Mouse (Mus musculus) hindbrain, embryonic 11.5 days (tissue): ENCODE results near the gene Ccdc71. TPM values are rescaled to one million over a fixed set of nuclear protein-coding genes. Genes with fewer than 3 reads are reported as not detected.

Experiments used
- ATAC-seq: fragments of 200-750 bp; cut with Nextera tagmentation; 2 replicates; pipeline ENCODE4 v1.8.0; 2017; ENCODE audit warnings: mild to moderate bottlenecking, moderate TSS enrichment, moderate library complexity; ENCODE audit not compliant: low FRiP score
- DNase-seq: peaks from one replicate; pipeline ENCODE4 v3.0.0-alpha.2; 2015; ENCODE audit warnings: low spot score
- H3K27ac ChIP-seq: fragments of 300-500 bp; sonication (generic); 2 replicates; pipeline ENCODE4 v1.5.1; 2014; ENCODE audit warnings: mild to moderate bottlenecking, low read depth, low read length
- H3K27me3 ChIP-seq: fragments of 300-500 bp; sonication (generic); 2 replicates; pipeline ENCODE4 v1.6.1; 2014; ENCODE audit warnings: mild to moderate bottlenecking, low read length, moderate library complexity, mixed read lengths; ENCODE audit not compliant: control insufficient read depth, insufficient read depth
- H3K36me3 ChIP-seq: fragments of 300-500 bp; sonication (generic); 2 replicates; pipeline ENCODE4 v1.6.1; 2014; ENCODE audit warnings: mild to moderate bottlenecking, low read length, moderate library complexity, mixed read lengths; ENCODE audit not compliant: control insufficient read depth, insufficient read depth
- H3K4me1 ChIP-seq: fragments of 300-500 bp; sonication (generic); replicated peaks from 2 replicates; pipeline ENCODE4 v1.6.1; 2014; ENCODE audit warnings: low read length, mixed read lengths; ENCODE audit not compliant: control insufficient read depth, insufficient read depth
- H3K4me2 ChIP-seq: fragments of 300-500 bp; sonication (generic); replicated peaks from 2 replicates; pipeline ENCODE4 v1.6.1; 2014; ENCODE audit warnings: mild to moderate bottlenecking, low read depth, low read length
- H3K4me3 ChIP-seq: fragments of 300-500 bp; sonication (generic); 2 replicates; pipeline ENCODE4 v1.5.1; 2014; ENCODE audit warnings: low read depth, low read length
- H3K9ac ChIP-seq: fragments of 300-500 bp; sonication (generic); 2 replicates; pipeline ENCODE4 v1.6.1; 2014; ENCODE audit warnings: low read depth, low read length
- H3K9me3 ChIP-seq: fragments of 300-500 bp; sonication (generic); 2 replicates; pipeline ENCODE4 v1.6.1; 2016; ENCODE audit warnings: low read length; ENCODE audit not compliant: control insufficient read depth
- WGBS: fragments of 180-500 bp; shearing (Covaris S2); extraction: QIAGEN DNeasy Blood & Tissue Kit; methylation state at CpG from one replicate; pipeline ENCODE4 v1.1.7; 2014; 5-methylcytosine and 5-hydroxymethylcytosine counted together
- polyA plus RNA-seq: library from polyadenylated mRNA; unstranded; fragments of >200 nt; fragmentation: Nextera tagmentation; extraction: Ambion mirVana; gene quantifications from 2 replicates; pipeline ENCODE4 v1.2.1, GENCODE M21; 2014

Ccdc71 gene
- polyA plus RNA-seq, 1 experiment from 2014 or later = 44.1 TPM

DNA sequence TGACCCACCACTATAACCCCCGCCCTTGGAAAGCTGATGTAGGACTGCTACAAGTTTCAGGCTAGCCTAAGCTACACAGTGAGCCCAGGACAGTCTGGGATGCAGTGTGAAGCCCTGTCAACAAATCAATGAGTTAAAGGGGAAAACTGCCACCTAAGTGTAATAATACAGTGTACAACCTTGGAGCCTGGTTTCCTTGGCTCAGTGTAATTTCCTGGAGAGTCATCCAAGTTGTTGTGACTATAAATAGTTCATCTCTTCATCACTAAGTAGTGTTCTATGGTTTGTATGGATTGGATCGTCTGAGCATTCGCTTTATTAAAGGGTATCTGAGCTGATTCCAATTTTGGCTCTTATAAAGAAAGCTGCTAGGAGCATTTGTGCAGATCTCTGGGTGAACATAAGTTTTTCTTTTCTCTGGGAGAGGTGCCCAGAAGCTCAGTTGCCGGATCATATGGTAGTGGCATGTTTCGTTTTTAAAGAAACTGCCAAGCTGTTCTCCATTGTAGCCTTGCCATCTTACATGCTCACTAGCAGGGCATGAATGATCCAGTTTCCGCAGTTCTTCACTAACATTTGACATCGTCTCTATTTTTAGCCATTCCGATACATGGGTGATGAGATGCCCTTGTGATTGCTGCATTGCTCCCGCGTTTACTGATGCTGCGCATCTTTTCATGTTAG is 18.9 kb upstream of the Ccdc71 start:
- H3K36me3 ChIP-seq = no peaks in the 10 kb centered on the region
- ATAC-seq (no peak), DNase-seq (no peak)
- H3K4me2 ChIP-seq = no peak overlapping the region
- H3K9ac ChIP-seq = no peak overlapping the region
- no peaks in the 10 kb centered on the region for H3K4me1 ChIP-seq
- H3K27me3 ChIP-seq = no peaks in the 10 kb centered on the region; the same call in 1 of the 2 replicates
- H3K9me3 ChIP-seq = no peaks in the 10 kb centered on the region
- WGBS = 91% methylated on average over 11 of the region's 11 CpGs
- no peak overlapping the region for H3K27ac ChIP-seq
- no peak overlapping the region for H3K4me3 ChIP-seq

DNA sequence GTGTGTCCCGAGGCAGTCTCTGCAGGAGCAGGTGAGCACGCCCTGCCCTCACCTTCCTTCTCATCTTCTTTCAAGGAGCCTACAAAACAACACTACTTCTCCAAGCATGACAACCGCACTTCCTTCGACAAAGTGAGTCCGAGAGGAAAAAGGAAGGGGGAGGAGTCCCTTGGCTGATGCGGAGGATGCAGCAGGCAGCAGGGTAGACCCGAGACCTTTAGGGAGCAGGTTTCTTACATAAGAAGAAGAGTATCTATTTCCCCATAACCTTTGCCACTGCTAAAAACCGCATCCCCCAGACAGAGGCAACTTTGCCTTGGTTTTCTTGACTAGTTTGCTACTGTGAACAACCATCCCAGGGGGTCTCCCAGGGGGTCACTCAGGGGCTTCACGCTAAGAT is 15.2 kb upstream of the Ccdc71 start:
- no peak for DNase-seq
- Histone ChIP-seq H3K9ac (no peak overlapping the region), H3K27ac (no peak overlapping the region), H3K9me3 (no peaks in the 10 kb centered on the region), H3K27me3 (no peaks in the 10 kb centered on the region; the same call in 1 of the 2 replicates), H3K36me3 (no peaks in the 10 kb centered on the region), H3K4me2 (no peak overlapping the region), H3K4me3 (no peak overlapping the region), H3K4me1 (peaks cover 8% of the 10 kb centered on the region)
- ATAC-seq = no peak
- 71% methylated on average over 9 of the region's 9 CpGs for WGBS

DNA sequence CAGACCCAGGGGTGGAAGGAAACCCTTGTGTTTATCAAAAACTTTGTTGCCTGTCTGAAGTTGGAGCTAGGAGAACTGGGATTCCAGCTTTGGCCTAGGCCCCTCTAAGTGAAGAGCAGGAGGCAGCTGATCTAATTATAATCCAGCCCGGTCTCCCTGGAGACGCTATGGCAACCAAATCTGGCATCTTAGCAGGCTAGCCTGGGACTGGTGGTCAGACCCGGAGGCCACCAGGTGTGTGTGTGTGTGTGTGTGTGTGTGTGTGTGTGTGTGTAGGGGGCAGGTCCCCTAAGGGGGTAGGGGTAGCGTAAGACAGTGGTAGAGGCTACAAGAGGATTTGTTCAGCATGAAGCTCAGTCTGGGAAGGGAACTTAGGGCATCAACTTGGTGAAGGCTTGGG is 10.5 kb upstream of the Ccdc71 start:
- H3K27me3 ChIP-seq = no peaks in the 10 kb centered on the region; the same call in 1 of the 2 replicates
- DNase-seq (peak; percentile 87), ATAC-seq (peak; percentile 79)
- 38% methylated on average over 4 of the region's 4 CpGs for WGBS
- peak overlapping the region; percentile 19; the same call in 1 of the 2 replicates for H3K9ac ChIP-seq
- H3K4me2 ChIP-seq = peak overlapping the region; percentile 97
- peak overlapping the region; percentile 83 for H3K27ac ChIP-seq
- 0 out of 2 replicates have a peak overlapping the region, but pooled peaks have one; percentile 4 for H3K4me3 ChIP-seq
- H3K9me3 ChIP-seq = no peaks in the 10 kb centered on the region
- H3K36me3 ChIP-seq = no peaks in the 10 kb centered on the region
- peaks cover 21% of the 10 kb centered on the region for H3K4me1 ChIP-seq

DNA sequence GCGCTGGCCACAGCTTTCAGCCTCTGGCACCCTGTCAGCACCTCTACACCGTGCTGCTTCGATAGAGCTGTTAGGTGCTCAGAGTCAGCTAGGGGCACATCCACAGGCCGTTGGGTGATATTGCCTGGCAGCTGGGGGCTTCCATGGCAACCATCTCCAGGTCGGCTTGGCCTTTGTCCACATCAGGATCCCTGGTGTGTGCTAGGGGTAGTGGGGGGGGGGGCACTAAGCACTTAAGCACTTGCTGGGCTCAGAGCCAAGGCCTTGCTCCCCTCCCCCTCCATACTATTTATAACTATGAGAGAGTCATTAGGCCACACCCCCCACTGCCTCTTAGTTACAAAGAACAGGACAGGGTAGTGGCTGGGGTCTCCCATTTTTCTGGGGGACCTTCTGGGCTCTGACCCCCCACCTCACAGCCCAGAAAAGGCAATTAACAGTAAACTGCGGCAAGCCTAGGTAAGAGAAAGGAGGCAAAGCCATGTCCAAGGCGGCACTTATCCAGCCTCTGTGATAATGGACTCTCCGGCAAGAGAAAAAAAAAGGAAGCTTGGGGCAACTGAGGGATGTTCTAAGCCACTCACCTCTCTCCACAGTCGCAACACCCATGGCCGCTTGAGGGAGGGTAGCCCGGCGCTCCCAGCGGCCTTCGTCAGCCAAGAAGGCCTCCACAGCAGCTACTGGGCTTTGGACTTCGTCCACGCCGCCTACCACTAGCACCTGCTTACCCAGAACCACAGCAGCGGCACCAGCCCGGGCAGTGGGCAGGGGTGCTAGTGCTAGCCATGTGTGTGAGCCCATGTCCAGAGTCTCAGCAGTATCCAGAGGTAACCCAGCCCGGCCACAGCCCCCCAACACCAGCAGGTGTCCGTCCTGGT is 9.8 kb upstream of the Ccdc71 start:
- H3K4me3 ChIP-seq = 0 out of 2 replicates have a peak overlapping the region, but pooled peaks have one; percentile 12
- WGBS = 70% methylated on average over 21 of the region's 21 CpGs

DNA sequence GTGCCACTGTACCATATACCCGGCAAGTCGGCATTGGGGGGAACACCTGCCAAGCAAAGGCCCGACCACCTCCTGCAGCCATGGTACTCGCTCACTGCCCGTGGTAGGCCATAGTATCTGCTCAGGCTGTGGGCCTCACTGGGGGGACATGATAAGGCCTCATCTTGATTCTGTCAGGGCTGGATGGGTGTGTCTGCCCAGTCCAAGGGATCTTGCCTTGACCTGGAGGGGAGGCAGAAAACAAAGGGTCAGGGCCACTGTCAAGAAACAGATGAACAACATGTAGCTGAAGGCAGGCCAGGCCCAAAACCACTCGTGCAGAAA is 9.2 kb upstream of the Ccdc71 start:
- Histone ChIP-seq H3K9me3 (no peaks in the 10 kb centered on the region), H3K27me3 (no peaks in the 10 kb centered on the region), H3K36me3 (no peaks in the 10 kb centered on the region), H3K4me3 (peak overlapping the region; percentile 12; the same call in 1 of the 2 replicates), H3K4me2 (peak overlapping the region; percentile 97), H3K27ac (peak overlapping the region; percentile 83), H3K4me1 (peaks cover 21% of the 10 kb centered on the region), H3K9ac (peak overlapping the region; percentile 34; the same call in 1 of the 2 replicates)
- no peak for DNase-seq
- WGBS = 92% methylated on average over 6 of the region's 6 CpGs
- ATAC-seq = no peak

More for the DNA sequence above, 9.8 kb upstream of the Ccdc71 start:
- Histone ChIP-seq H3K4me2 (peak overlapping the region; percentile 97), H3K9ac (peak overlapping the region; percentile 34), H3K4me1 (peaks cover 21% of the 10 kb centered on the region), H3K27me3 (no peaks in the 10 kb centered on the region), H3K36me3 (no peaks in the 10 kb centered on the region), H3K9me3 (no peaks in the 10 kb centered on the region), H3K27ac (peak overlapping the region; percentile 83)
- peak; percentile 67 for ATAC-seq
- DNase-seq = peak; percentile 59

DNA sequence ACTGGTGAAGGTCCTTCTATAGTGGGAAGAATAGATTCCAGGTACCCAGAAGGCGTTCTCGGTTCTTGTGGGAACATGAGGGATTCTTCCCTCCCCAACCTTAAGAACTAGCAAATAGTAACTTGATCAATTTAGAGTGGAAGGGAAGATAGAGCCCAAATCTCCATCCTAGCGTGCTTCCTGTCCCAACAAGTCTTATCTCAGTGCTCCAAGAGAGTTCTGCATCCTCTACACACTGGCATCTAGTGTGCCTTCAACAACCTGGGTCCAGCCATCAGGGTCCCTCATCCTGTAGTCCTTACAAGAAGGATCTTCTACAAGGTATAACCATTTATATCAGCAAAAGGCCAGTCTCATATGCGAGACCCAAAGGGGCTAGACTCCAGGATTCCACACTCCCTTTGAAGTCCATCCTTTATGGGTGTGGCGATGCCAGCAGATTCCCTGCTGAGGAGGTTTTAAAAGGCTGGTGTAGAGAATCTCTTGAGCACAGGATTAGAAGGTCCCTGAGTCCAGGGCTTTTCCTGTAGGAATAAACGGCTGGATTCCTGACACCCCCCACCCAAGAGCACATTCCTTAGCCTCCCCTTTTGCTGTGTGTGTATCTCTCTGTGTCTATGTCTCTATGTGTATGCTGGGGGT is 8.7 kb upstream of the Ccdc71 start:
- H3K9ac ChIP-seq = peak overlapping the region; percentile 70
- H3K36me3 ChIP-seq = no peaks in the 10 kb centered on the region
- ATAC-seq (no peak), DNase-seq (no peak)
- peak overlapping the region; percentile 54 for H3K4me3 ChIP-seq
- H3K4me2 ChIP-seq = peak overlapping the region; percentile 97
- no peaks in the 10 kb centered on the region for H3K9me3 ChIP-seq
- no peaks in the 10 kb centered on the region for H3K27me3 ChIP-seq
- WGBS = 48% methylated on average over 6 of the region's 6 CpGs
- H3K4me1 ChIP-seq = peaks cover 21% of the 10 kb centered on the region
- no peak overlapping the region for H3K27ac ChIP-seq

DNA sequence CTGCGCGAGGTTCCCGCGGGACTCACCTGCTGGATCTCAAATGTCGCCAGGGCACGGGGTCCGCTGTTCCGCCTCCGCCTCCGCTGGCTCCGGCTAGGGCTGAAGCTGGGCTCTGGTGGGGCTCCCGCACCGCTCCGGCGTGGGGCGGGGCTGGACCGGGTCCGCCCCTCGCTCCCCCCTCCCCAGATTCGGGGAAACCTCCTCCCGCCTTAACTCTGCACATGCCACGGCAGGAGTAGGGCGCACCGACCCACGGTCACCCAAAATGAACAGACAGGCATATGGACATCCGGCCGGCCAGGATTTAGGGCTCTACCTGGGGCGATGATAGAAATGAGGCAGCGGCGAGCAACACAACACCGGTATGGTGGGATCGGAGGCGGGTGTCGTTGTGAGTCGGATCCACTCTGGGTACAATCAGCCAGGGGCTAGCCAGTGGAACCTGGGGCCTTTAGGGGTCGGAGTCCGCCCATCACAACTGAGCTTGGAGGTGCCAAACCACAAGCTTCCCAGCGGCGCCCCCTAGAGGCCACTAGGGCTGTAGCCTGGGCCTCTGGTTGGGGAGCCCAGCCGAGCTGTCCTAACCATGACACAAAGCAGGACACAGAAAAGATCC is 7.9 kb upstream of the Ccdc71 start:
- Histone ChIP-seq H3K36me3 (no peaks in the 10 kb centered on the region), H3K9me3 (no peaks in the 10 kb centered on the region), H3K4me1 (peaks cover 21% of the 10 kb centered on the region), H3K4me2 (peak overlapping the region; percentile 97), H3K27me3 (no peaks in the 10 kb centered on the region), H3K4me3 (peak overlapping the region; percentile 54), H3K27ac (peak overlapping the region; percentile 39; the same call in 1 of the 2 replicates), H3K9ac (peak overlapping the region; percentile 70)
- ATAC-seq (peak; percentile 79), DNase-seq (peak; percentile 96)
- under 1% methylated on average over 40 of the region's 40 CpGs for WGBS

DNA sequence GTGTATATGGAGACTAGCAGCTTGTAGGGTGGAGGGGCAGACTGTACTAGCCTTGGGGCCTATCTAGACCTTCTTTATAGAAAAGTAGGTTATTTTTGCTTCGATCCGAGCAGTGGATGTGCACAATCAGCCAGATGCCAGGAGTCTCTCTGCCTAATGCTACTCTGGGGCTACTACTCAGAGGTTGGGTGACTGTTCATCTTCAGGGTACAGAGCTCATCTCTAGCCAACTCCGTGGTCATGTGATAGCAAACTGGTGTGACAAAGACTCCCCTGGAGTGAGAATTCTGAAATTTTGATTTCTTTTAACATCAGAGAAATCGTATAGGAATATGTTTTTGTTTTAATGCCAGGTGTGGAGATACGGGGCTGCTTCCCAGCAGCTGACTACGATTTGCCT is 7.4 kb upstream of the Ccdc71 start:
- WGBS = 57% methylated on average over 6 of the region's 6 CpGs
- ATAC-seq (no peak), DNase-seq (no peak)
- H3K4me2 ChIP-seq = peak overlapping the region; percentile 97
- peak overlapping the region; percentile 70; the same call in 1 of the 2 replicates for H3K9ac ChIP-seq
- H3K27ac ChIP-seq = no peak overlapping the region
- H3K9me3 ChIP-seq = no peaks in the 10 kb centered on the region
- peaks cover 21% of the 10 kb centered on the region for H3K4me1 ChIP-seq
- no peaks in the 10 kb centered on the region for H3K36me3 ChIP-seq
- no peaks in the 10 kb centered on the region for H3K27me3 ChIP-seq
- H3K4me3 ChIP-seq = peak overlapping the region; percentile 54
